Mouse (Mus musculus) brown adipose tissue, adult 24 weeks (tissue): Measurements from ENCODE around the gene Plekha6. TPM values are rescaled to one million over a fixed set of nuclear protein-coding genes. Genes with fewer than 3 reads are reported as not detected.
A peak's percentile ranks its signal among the peaks of the same experiment; 100 is the strongest.

Source experiments
- H3K27ac ChIP-seq: fragments of 200-500 bp; replicated peaks from 2 replicates; pipeline ENCODE4 v1.5.1; 2012; ENCODE audit warnings: low read depth, mild to moderate bottlenecking, low read length
- H3K4me1 ChIP-seq: fragments of 200-500 bp; 2 replicates; pipeline ENCODE4 v1.6.1; 2012; ENCODE audit warnings: low read length, mixed read lengths; ENCODE audit not compliant: control insufficient read depth, insufficient read depth, insufficient read length
- H3K4me3 ChIP-seq: fragments of 200-500 bp; 2 replicates; pipeline ENCODE4 v1.5.1; 2012; ENCODE audit warnings: low read depth, mild to moderate bottlenecking, low read length, moderate library complexity; ENCODE audit not compliant: insufficient read depth
- polyA plus RNA-seq: library from polyadenylated mRNA; stranded (reverse); fragments of >200 nt; gene quantifications from 2 replicates; pipeline ENCODE4 v1.2.4, GENCODE M21; 2012; ENCODE audit not compliant: missing spikeins, insufficient read depth, insufficient read length

Plekha6 gene
- polyA plus RNA-seq, 1 experiment, result 4.2 TPM

DNA sequence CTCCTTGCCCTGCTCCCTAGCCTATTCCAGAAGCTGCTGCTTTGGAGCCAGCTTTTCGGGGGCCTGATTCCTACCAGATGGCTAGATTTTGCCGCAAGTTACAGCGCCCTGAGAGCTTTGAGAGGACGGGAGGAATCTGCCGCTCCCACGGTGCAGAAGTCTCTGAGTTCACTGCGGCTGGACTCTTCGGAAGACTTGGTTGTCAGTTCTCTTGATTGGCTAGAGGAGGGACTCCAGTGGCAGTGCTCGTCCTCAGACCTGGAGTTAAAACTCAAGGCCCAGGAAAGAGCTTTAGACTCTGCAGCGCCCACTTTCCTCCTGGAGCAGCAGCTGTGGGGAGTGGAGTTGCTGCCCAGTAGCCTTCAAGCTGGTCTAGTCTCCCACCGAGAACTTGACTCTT, 32.1 kb upstream of the Plekha6 start:
- peak overlapping the region; percentile 91 for H3K4me3 ChIP-seq
- H3K27ac ChIP-seq, result peak overlapping the region; percentile 99
- H3K4me1 ChIP-seq, result no peaks in the 10 kb centered on the region

DNA sequence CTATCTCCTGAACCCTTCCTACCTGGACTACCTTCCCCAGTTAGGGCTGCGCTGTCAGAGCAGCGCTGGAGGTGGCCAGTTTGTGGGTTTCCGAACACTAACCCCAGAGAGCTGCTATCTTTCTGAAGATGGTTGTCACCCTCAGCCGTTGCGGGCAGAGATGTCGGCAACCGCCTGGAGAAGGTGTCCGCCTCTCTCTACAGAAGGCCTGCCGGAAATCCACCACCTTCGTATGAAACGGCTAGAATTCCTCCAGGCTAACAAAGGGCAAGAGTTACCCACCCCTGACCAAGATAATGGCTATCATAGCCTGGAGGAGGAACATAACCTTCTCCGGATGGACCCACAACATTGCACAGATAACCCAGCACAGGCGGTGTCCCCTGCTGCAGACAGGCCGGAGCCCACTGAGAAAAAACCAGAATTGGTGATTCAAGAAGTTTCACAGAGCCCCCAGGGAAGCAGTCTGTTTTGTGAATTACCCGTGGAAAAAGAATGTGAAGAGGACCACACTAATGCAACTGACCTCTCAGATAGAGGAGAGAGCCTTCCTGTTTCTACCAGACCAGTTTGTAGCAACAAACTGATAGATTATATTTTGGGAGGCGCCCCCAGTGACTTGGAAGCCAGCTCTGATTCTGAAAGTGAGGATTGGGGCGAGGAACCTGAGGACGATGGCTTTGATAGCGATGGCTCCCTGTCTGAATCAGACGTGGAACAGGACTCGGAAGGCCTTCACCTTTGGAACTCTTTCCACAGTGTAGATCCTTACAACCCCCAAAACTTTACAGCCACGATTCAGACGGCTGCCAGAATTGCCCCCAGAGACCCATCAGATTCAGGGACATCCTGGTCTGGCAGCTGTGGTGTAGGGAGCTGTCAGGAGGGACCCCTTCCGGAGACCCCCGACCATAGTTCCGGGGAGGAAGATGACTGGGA, 31.4 kb upstream of the Plekha6 start:
- Histone ChIP-seq H3K4me3 (peak overlapping the region; percentile 91), H3K4me1 (no peaks in the 10 kb centered on the region), H3K27ac (peak overlapping the region; percentile 99)

DNA sequence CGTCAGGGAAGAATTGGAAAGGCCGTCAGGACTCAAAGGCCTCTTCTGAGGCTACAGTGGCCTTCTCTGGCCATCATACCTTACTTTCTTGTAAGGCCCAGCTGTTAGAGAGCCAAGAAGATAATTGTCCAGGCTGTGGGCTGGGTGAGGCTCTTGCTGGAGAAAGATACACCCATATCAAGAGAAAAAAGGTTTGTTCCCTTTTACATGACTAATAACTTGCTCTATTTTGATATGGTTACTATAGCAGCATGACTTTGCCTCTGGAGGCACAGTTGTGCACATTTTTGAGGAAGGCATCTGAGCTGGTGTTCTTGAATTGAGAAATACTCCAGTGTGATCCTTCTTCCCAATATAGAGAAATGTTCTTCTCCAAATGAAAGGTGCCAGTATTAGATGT, 30.6 kb upstream of the Plekha6 start:
- Histone ChIP-seq H3K4me3 (peak overlapping the region; percentile 91), H3K4me1 (no peaks in the 10 kb centered on the region), H3K27ac (peak overlapping the region; percentile 99)

DNA sequence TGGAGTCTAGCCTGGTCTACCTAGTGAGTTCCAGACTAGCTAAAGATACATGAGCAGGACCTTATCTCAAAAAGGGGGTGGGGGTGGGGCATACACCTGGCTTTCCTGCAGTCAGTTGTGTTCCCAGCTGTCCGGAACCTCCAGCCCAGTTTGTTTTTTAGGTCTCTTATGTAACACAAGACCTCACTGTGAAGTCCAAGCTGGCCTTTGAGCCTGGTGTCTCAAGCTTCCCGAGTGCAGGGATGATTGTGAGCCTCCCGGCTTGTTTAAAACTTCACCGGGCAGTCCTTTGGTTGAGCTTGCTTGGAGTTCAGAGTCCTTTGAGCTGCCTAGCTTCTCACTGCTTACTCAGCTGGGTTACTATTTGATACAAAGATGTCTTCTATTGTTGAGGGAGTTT, 29.9 kb upstream of the Plekha6 start:
- Histone ChIP-seq H3K4me3 (peak overlapping the region; percentile 91), H3K27ac (peak overlapping the region; percentile 87), H3K4me1 (no peaks in the 10 kb centered on the region)

DNA sequence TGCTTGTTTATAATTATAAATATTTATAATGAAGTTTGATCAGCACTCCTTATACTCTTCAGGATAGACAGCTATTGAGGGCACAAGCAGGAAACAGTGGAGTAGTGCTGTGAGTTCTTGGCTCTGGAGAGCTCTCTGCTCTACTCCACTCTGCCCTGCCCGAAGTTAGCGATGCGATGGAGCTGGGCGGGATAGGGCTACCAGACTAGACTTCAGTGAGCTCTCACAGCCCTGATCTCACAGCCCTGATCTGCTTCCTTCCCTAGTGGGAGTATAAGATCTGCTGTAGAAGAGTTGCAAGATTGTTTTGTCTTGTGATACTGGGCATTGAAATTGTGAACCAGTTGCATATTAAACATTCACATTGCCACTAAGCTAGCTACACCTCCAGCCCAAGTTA, 29.1 kb upstream of the Plekha6 start:
- peak overlapping the region; percentile 20 for H3K27ac ChIP-seq
- H3K4me3 ChIP-seq, result peak overlapping the region; percentile 91
- H3K4me1 ChIP-seq, result no peaks in the 10 kb centered on the region

DNA sequence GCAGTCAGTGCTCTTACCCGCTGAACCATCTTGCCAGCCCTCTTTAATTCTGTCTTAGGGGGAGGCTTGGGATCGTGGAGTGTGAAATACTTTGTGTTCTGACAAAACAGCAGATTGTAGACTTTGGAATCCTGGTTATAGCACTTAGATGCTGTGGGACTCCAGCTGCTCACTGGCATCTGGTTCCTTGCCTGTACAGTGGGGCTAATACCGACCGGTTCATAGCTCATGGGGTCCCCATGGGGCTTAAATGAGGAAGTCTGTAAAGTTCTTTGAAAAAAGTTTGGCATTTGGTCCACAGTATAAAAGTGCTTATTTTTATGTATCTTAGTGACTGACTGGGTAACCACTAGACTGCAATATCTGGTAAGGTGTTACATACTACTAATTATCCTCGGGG, 28.2 kb upstream of the Plekha6 start:
- H3K4me3 ChIP-seq, result peak overlapping the region; percentile 55
- H3K27ac ChIP-seq, result no peak overlapping the region
- no peaks in the 10 kb centered on the region for H3K4me1 ChIP-seq

DNA sequence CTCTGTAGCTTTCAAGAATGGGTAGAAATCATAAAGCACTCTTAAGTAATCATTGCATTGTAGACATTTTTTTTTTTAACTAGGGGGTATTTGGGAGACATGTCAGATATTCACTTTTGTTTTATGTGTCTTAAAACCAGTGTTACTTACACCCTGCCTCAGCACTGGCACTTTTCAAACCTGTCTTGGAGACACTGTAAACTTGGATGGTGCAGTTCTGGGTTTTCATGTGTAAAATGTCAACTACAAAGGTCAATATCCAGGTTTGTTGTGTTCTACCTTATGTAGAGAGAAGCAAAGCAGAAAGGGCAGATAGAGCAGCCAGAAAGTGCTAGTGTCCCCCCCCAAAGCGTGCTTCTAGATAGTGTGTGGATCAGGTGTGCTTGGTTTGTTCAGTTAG, 25.6 kb upstream of the Plekha6 start:
- Histone ChIP-seq H3K27ac (no peak overlapping the region), H3K4me3 (no peak overlapping the region), H3K4me1 (no peaks in the 10 kb centered on the region)

DNA sequence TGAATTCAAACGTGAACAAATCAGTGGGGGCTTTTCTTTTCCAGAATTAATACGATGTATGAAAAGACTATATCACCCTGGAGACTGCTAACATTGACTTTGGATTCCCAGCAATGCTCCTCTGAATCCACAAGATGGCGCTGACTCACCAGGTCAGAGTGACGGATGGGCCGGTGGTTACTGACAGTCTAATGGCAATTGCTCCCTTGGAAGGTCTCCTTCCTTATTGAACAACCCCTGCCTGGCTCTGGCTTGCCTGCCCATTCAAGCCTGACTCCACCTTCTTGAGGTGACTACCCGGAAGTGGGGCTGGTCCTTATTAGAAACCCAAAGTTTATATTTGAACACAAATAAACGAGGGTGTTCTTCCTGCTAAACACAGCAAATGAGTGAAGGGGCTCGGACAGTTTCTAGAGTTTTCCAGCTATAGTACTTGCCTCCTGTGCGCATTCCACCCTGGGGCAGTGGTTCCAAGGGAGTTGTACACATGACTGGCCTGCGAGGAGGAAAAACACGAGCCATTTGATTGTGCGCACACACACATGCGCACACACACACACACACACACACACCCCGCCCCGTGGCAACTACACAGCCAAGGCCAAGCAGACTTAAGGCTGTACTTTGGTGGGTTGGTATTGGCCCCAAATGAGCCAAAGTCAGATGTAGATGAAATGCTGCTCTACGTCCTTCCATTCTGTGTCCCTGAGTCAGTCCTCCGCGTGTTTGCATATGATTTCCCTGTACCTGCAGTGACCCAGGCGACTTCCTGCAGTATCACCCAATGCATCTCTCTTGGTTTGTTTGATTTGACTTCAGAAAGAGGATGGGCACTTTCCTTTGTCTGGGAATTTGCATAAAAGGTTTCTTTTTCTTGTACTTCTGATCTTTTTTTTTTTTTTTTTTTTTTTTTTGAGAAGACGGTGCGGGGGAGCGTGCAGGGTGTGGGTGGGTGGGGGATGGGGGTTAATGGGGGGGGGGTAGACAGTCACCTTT, 17.7 kb upstream of the Plekha6 start:
- no peaks in the 10 kb centered on the region for H3K4me1 ChIP-seq
- H3K27ac ChIP-seq, result no peak overlapping the region
- H3K4me3 ChIP-seq, result no peak overlapping the region

DNA sequence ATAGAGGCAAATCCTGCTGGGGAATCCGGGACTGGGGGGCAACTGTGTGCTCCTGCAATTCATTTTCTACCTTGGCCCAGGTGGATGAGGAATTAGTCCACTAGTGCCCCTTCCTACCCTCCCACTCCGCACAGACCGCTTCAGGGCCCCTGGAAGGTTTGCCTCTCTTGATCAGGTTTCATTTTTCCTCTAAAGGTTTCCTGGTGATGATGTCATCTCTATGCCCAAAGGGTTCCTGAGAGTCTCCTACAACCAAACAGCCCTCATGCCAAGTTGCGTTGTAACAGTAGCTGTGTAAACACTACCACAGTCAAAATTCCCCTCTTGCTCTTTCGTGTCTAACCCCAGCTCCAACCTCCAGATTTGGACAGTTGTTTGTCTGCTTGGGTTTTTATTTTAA, 16.7 kb upstream of the Plekha6 start:
- H3K4me3 ChIP-seq, result no peak overlapping the region
- H3K27ac ChIP-seq, result no peak overlapping the region
- no peaks in the 10 kb centered on the region for H3K4me1 ChIP-seq

DNA sequence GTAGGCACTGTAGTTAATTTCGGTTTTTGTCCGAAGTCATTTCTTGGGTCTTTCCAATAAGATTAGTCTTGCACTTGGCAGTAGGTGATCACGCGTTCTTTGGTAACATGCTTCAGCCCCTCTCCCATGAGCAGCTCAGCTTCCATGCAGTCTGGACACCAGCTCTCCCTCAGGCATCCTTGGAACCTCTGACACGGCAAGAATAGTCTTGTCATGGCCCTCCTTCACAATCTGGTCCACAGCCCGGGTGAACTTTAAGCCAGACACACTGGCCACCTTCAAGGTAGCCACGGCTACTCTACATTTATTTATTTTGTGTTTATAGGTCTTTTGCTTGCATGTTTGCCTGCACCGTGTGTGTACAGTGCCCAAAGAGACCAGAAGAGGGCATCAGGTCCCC, 15.9 kb upstream of the Plekha6 start:
- no peak overlapping the region for H3K4me3 ChIP-seq
- H3K27ac ChIP-seq, result no peak overlapping the region

DNA sequence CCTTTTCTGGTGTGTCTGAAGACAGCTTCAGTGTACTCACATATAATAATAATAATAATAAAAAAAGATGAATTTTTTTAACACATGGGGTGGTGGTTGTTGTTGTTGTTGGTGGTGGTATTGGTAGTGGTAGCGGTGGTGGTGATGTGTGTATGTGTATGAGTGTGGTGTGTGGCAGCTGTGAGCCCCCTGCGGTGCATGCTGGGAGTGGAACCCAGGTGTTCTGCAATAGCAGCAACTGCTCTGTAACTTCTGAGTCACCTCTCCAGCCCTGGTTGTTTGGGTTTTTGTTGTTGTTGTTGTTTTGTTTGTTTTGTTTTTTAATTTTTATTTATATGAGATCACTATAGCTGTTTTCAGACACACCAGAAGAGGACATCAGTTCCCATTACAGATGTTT, 13.5 kb upstream of the Plekha6 start:
- no peaks in the 10 kb centered on the region for H3K4me1 ChIP-seq
- H3K27ac ChIP-seq, result no peak overlapping the region
- H3K4me3 ChIP-seq, result no peak overlapping the region

More for the DNA sequence above, 15.9 kb upstream of the Plekha6 start:
- H3K4me1 ChIP-seq, result no peaks in the 10 kb centered on the region

DNA sequence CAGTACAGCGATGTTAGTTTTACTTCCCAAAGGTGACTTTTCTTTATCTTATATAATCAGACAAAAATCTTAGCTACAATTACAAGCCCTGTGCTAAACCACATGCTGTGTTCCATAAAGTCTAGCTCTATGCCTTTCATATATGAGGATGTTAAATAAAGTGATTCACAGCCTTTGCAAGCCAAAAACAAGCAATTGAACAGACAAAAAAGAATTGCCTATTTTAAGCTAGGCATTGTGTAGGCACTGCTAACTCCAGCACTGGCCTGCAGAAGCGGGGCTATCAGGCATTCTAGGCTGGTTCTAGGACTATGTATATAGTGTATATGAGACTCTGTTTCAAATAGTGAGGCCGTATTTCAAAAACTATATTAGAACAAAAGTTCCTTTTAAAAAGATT, 11.8 kb upstream of the Plekha6 start:
- Histone ChIP-seq H3K4me1 (no peaks in the 10 kb centered on the region), H3K27ac (no peak overlapping the region), H3K4me3 (no peak overlapping the region)

DNA sequence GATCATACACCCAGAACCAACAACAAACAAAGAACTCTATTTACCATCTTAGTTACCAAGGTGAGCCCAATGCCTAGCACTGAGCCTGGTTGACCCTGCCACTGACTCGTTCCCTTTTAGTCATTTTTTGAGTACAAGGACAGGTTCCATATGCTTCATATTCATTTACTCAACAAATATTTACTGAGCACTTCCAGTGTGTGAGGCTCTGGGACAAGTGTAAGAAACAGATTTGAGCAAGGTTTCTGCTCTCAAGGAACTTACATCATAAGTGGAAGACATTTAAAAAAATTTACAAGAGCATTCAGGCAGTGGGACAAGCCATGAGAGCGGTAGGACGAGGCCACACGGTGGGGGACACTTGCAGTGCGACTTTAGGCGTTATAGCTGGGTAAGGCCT, 8.7 kb upstream of the Plekha6 start:
- Histone ChIP-seq H3K27ac (no peak overlapping the region), H3K4me1 (no peaks in the 10 kb centered on the region), H3K4me3 (no peak overlapping the region)

DNA sequence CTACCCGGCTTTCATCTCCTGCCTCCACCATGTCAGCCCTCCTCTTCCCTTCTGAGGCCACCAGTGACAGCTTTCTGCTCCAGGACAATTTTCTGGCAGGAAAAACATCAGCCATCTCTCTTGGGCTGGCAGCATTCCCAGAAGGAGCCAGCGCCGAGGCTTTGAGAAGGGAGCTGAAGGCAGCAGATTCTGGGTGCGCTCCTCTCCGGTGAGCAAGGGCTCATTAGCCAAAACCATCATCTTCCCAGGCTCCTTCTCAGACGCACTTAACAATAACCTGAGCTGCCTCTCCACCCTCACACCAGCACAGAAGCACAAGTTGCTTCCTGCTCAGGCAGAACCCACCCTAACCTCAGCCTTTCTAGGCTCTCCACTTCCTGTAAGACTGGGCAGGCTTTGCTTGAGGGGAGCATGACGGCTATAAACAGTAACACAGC, 4.9 kb upstream of the Plekha6 start:
- Histone ChIP-seq H3K27ac (no peak overlapping the region), H3K4me1 (no peaks in the 10 kb centered on the region), H3K4me3 (no peak overlapping the region)

DNA sequence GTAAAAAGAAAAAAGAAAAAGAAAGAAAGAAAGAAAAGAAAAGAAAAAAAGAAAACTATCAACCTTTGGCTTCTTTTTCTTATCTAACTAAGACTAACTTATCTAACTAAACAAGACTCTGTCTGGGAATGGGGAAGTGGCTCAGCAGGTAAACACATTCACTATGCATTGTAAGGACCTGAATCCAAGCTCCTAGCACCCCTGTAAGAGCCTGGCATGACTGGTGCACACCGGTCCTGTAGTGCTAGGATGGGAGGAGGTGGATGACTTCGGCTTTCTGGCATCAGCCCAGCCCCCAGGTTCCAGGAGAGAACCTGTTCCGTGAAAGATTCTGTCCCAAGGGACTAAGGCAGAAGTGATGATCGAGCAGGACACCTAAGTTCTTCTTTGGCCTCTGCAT, 2.5 kb upstream of the Plekha6 start:
- H3K4me3 ChIP-seq, result no peak overlapping the region

More for the DNA sequence above, 2.5 kb upstream of the Plekha6 start:
- no peak overlapping the region for H3K27ac ChIP-seq
- no peaks in the 10 kb centered on the region for H3K4me1 ChIP-seq
